Mouse (Mus musculus) G1E (cell line): Measurements from ENCODE around the gene Adgrg1. TPM values are rescaled to one million over a fixed set of nuclear protein-coding genes. Genes with fewer than 3 reads are reported as not detected.
"Not testable (repeated sequence)": the region's sequence is repeated elsewhere in the genome, so short reads cannot be mapped to it uniquely, and the experiment has no call there.

Experiments used
- ATAC-seq: 2 replicates; pipeline ENCODE4 v1.8.0; 2016; ENCODE audit warnings: mild to moderate bottlenecking; ENCODE audit not compliant: insufficient number of reproducible peaks, poor library complexity, low FRiP score, severe bottlenecking; ENCODE audit errors: extremely low read depth
- DNase-seq: peaks from one replicate; pipeline ENCODE4 v3.0.0; 2012; ENCODE audit warnings: low spot score
- H3K27me3 ChIP-seq: 2 replicates; pipeline ENCODE4 v1.6.1; 2012; ENCODE audit warnings: mild to moderate bottlenecking, low read length, inconsistent platforms; ENCODE audit not compliant: insufficient read depth
- H3K36me3 ChIP-seq: replicated peaks from 2 replicates; pipeline ENCODE3; 2012; ENCODE audit warnings: mild to moderate bottlenecking, inconsistent platforms
- H3K4me1 ChIP-seq: 2 replicates; pipeline ENCODE4 v1.6.1; 2012; ENCODE audit warnings: low read depth, low read length, inconsistent platforms, mixed read lengths; ENCODE audit not compliant: insufficient read depth
- H3K4me3 ChIP-seq: 2 replicates; pipeline ENCODE4 v1.5.1; 2012; ENCODE audit warnings: low read depth, mild to moderate bottlenecking, inconsistent platforms, low read length, moderate library complexity, mixed read lengths
- H3K9me3 ChIP-seq: replicated peaks from 2 replicates; pipeline ENCODE4 v1.6.1; 2012; ENCODE audit warnings: inconsistent platforms
- CTCF ChIP-seq: IDR thresholded peaks from 2 replicates; pipeline ENCODE4 v1.5.1; 2012; ENCODE audit warnings: low read depth, low read length, inconsistent platforms, mixed read lengths
- GATA1 ChIP-seq: IDR thresholded peaks from 2 replicates; pipeline ENCODE4 v1.6.1; 2012; ENCODE audit warnings: borderline replicate concordance, low read length, inconsistent platforms, mixed read lengths
- GATA2 ChIP-seq: IDR thresholded peaks from 2 replicates; pipeline ENCODE4 v1.6.1; 2012; ENCODE audit warnings: low read depth, low read length, inconsistent platforms, borderline replicate concordance
- POLR2AphosphoS5 ChIP-seq: IDR thresholded peaks from 2 replicates; pipeline ENCODE4 v1.6.1; 2012; ENCODE audit warnings: low read depth, low read length, inconsistent platforms; ENCODE audit not compliant: insufficient replicate concordance
- TAL1 ChIP-seq: conservative IDR thresholded peaks from 2 replicates; pipeline ENCODE4 v1.6.1; 2012; ENCODE audit warnings: low read depth, low read length, inconsistent platforms, mixed read lengths
- polyA plus RNA-seq: library from polyadenylated mRNA; stranded (reverse); fragments of >175 nt; gene quantifications from 2 replicates; pipeline ENCODE4 v1.2.3, GENCODE M21; 2012
- total RNA-seq, 2 experiments: library from RNA; stranded (forward) in 1 of 2; stranded (reverse) in 1 of 2; fragments of 200-1000 nt in 1 of 2; fragments of >200 nt in 1 of 2; fragmentation: Nextera tagmentation in 1 of 2; gene quantifications; 2 replicates each; pipeline ENCODE4 v1.2.3; 2014 to 2017

The Adgrg1 gene
- total and polyA plus RNA-seq, 3 experiments = 57.7 to 339 (median 229) TPM

- Histone ChIP-seq H3K27me3 (peaks cover 13% of the 10 kb centered on the region), H3K36me3 (peaks cover 36% of the 10 kb centered on the region), H3K4me3 (no peak overlapping the region), H3K4me1 (peaks cover 20% of the 10 kb centered on the region), H3K9me3 (no peaks in the 10 kb centered on the region)
- TF ChIP-seq CTCF (no peak), POLR2AphosphoS5 (no peak)
- DNase-seq = no peak
- no peak for ATAC-seq
Observed at GRCm38 (mm10) chr8:95017969-95018635, 43.6 kb downstream of the Adgrg1 start.

GRCm38 (mm10) chr8:95020293-95020777 lies 45.8 kb downstream of the Adgrg1 start:
- DNase-seq = no peak
- TF ChIP-seq TAL1 = no peak
- TF ChIP-seq CTCF = no peak
- no peak for TF ChIP-seq POLR2AphosphoS5
- TF ChIP-seq GATA2 = no peak
- TF ChIP-seq GATA1 = no peak
- peaks cover 17% of the 10 kb centered on the region for H3K4me1 ChIP-seq
- no peaks in the 10 kb centered on the region for H3K9me3 ChIP-seq
- peaks cover 14% of the 10 kb centered on the region for H3K36me3 ChIP-seq
- H3K27me3 ChIP-seq = peaks cover 13% of the 10 kb centered on the region
- no peak overlapping the region for H3K4me3 ChIP-seq
- ATAC-seq = no peak

GRCm38 (mm10) chr8:95020821-95021220 lies 46.3 kb downstream of the Adgrg1 start:
- Histone ChIP-seq H3K4me1 (peaks cover 16% of the 10 kb centered on the region), H3K9me3 (peaks cover 4% of the 10 kb centered on the region), H3K4me3 (no peak overlapping the region), H3K36me3 (peaks cover 9% of the 10 kb centered on the region), H3K27me3 (peaks cover 13% of the 10 kb centered on the region)
- DNase-seq (no peak), ATAC-seq (no peak)
- no peak for TF ChIP-seq TAL1
- no peak for TF ChIP-seq POLR2AphosphoS5
- no peak for TF ChIP-seq GATA1
- TF ChIP-seq GATA2 = no peak
- TF ChIP-seq CTCF = no peak

GRCm38 (mm10) chr8:95023201-95023600 lies 48.6 kb downstream of the Adgrg1 start:
- Histone ChIP-seq H3K4me1 (no peaks in the 10 kb centered on the region; the same call in 1 of the 2 replicates), H3K9me3 (peaks cover 4% of the 10 kb centered on the region), H3K27me3 (peaks cover 6% of the 10 kb centered on the region), H3K36me3 (no peaks in the 10 kb centered on the region), H3K4me3 (no peak overlapping the region)
- TF ChIP-seq GATA1 (no peak), CTCF (no peak), TAL1 (no peak), POLR2AphosphoS5 (no peak), GATA2 (no peak)
- DNase-seq = no peak
- no peak for ATAC-seq

GRCm38 (mm10) chr8:95024387-95024786 lies 49.8 kb downstream of the Adgrg1 start:
- no peak for DNase-seq
- no peaks in the 10 kb centered on the region; the same call in none of the 2 replicates for H3K27me3 ChIP-seq
- TF ChIP-seq GATA2 (no peak), TAL1 (no peak), POLR2AphosphoS5 (no peak), GATA1 (no peak), CTCF (no peak)
- ATAC-seq = no peak
- H3K4me3 ChIP-seq = no peak overlapping the region
- H3K9me3 ChIP-seq = peaks cover 4% of the 10 kb centered on the region
- H3K36me3 ChIP-seq = no peaks in the 10 kb centered on the region
- no peaks in the 10 kb centered on the region; the same call in 1 of the 2 replicates for H3K4me1 ChIP-seq

- Histone ChIP-seq H3K36me3 (no peaks in the 10 kb centered on the region), H3K4me3 (no peak overlapping the region), H3K9me3 (peaks cover 4% of the 10 kb centered on the region), H3K4me1 (no peaks in the 10 kb centered on the region; the same call in 1 of the 2 replicates), H3K27me3 (no peaks in the 10 kb centered on the region; the same call in none of the 2 replicates)
- no peak for DNase-seq
- ATAC-seq = no peak
- TF ChIP-seq GATA1 (no peak), GATA2 (no peak), TAL1 (no peak), CTCF (no peak), POLR2AphosphoS5 (no peak)
Observed at GRCm38 (mm10) chr8:95025421-95025820, 50.9 kb downstream of the Adgrg1 start.

- not testable (repeated sequence) for H3K4me1 ChIP-seq, H3K36me3 ChIP-seq, H3K9me3 ChIP-seq, H3K4me3 ChIP-seq, H3K27me3 ChIP-seq, ATAC-seq, DNase-seq
Observed at GRCm38 (mm10) chr8:95028391-95028790, 53.8 kb downstream of the Adgrg1 start.
